Mouse (Mus musculus): ENCODE measurements around the gene Cep295. TPM values are rescaled to one million over a fixed set of nuclear protein-coding genes. Genes with fewer than 3 reads are reported as not detected.
"Not testable (repeated sequence)": the region's sequence is repeated elsewhere in the genome, so short reads cannot be mapped to it uniquely, and the experiment has no call there.

Cep295 gene
- polyA plus RNA-seq, 1 experiment from 2014 or later = 24.8 TPM

DNA sequence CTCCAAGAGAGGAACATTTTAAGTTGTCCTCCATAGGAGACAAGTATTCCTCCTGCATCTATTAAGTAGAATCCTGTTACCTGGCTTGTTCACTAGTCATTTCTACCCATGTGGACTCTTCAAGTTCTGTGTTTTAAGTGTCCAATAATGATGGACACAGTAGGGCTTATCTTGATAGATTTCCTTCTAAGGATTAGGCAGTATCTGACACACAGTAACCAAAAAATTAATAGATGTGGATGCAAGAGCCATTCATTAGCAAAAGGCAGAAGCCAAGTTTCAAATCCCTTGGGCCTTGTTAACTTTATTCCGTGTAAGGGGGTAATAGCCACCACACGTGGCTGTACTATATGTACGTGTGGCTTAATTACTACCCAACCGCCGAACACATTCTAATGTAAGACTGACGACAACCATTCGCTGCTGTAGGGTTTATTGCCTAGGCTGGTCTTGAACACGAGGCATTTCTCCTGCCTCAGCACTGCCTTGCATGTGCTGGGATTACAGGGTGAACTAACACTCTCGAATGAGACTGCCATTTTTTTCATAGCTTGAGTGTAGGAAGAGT lies 588 bp downstream of the Cep295 start:
- Histone ChIP-seq H3K27ac (ENCODE audit: low read depth, low read length) (peak overlapping the region; percentile 42; the same call in 1 of the 2 replicates), H3K4me2 (replicated peaks; ENCODE audit: low read depth, low read length) (peak overlapping the region; percentile 72), H3K4me3 (ENCODE audit: low read depth, low read length) (peak overlapping the region; percentile 87), H3K9me3 (ENCODE audit: control insufficient read depth, low read length) (no peaks in the 10 kb centered on the region), H3K36me3 (ENCODE audit: control insufficient read depth, insufficient read depth, low read length) (no peaks in the 10 kb centered on the region), H3K9ac (ENCODE audit: low read depth, low read length) (peak overlapping the region; percentile 86), H3K27me3 (ENCODE audit: control insufficient read depth, insufficient read depth, low read length) (no peaks in the 10 kb centered on the region), H3K4me1 (replicated peaks; ENCODE audit: control insufficient read depth, insufficient read depth, low read length) (no peaks in the 10 kb centered on the region)
- DNase-seq (ENCODE audit: low spot score) (no peak), ATAC-seq (ENCODE audit: low FRiP score) (peak; percentile 60; the same call in 1 of the 2 replicates)
- 1% methylated on average over 9 of the region's 9 CpGs for WGBS

GRCm38 (mm10) chr9:15349925-15350324 lies 7.7 kb downstream of the Cep295 start:
- DNase-seq (ENCODE audit: low spot score) (no peak), ATAC-seq (ENCODE audit: low FRiP score) (no peak)
- no peaks in the 10 kb centered on the region; the same call in 1 of the 2 replicates for H3K36me3 ChIP-seq (ENCODE audit: control insufficient read depth, insufficient read depth, low read length)
- no peaks in the 10 kb centered on the region for H3K4me1 ChIP-seq (replicated peaks; ENCODE audit: control insufficient read depth, insufficient read depth, low read length)
- no peak overlapping the region for H3K4me3 ChIP-seq (ENCODE audit: low read depth, low read length)
- no peaks in the 10 kb centered on the region for H3K27me3 ChIP-seq (ENCODE audit: control insufficient read depth, insufficient read depth, low read length)
- H3K9me3 ChIP-seq (ENCODE audit: control insufficient read depth, low read length) = no peaks in the 10 kb centered on the region
- H3K9ac ChIP-seq (ENCODE audit: low read depth, low read length) = no peak overlapping the region
- whole genome bisulfite sequencing = 78% methylated on average over 2 of the region's 2 CpGs
- no peak overlapping the region for H3K4me2 ChIP-seq (replicated peaks; ENCODE audit: low read depth, low read length)
- no peak overlapping the region for H3K27ac ChIP-seq (ENCODE audit: low read depth, low read length)

GRCm38 (mm10) chr9:15337776-15338175 lies 19.8 kb downstream of the Cep295 start:
- no peak overlapping the region for H3K27ac ChIP-seq (ENCODE audit: low read depth, low read length)
- H3K27me3 ChIP-seq (ENCODE audit: control insufficient read depth, insufficient read depth, low read length) = no peaks in the 10 kb centered on the region
- H3K4me3 ChIP-seq (ENCODE audit: low read depth, low read length) = no peak overlapping the region
- no peaks in the 10 kb centered on the region for H3K9me3 ChIP-seq (ENCODE audit: control insufficient read depth, low read length)
- no peak overlapping the region for H3K4me2 ChIP-seq (replicated peaks; ENCODE audit: low read depth, low read length)
- no peaks in the 10 kb centered on the region for H3K4me1 ChIP-seq (replicated peaks; ENCODE audit: control insufficient read depth, insufficient read depth, low read length)
- DNase-seq (ENCODE audit: low spot score) (no peak), ATAC-seq (ENCODE audit: low FRiP score) (no peak)
- no peak overlapping the region for H3K9ac ChIP-seq (ENCODE audit: low read depth, low read length)
- peaks cover 9% of the 10 kb centered on the region for H3K36me3 ChIP-seq (ENCODE audit: control insufficient read depth, insufficient read depth, low read length)
- WGBS = 93% methylated on average over 4 of the region's 4 CpGs

- WGBS = 87% methylated on average over 2 of the region's 2 CpGs
- Histone ChIP-seq H3K36me3 (ENCODE audit: control insufficient read depth, insufficient read depth, low read length) (peaks cover 26% of the 10 kb centered on the region), H3K9ac (ENCODE audit: low read depth, low read length) (no peak overlapping the region), H3K27me3 (ENCODE audit: control insufficient read depth, insufficient read depth, low read length) (no peaks in the 10 kb centered on the region), H3K4me3 (ENCODE audit: low read depth, low read length) (no peak overlapping the region), H3K4me2 (replicated peaks; ENCODE audit: low read depth, low read length) (no peak overlapping the region), H3K4me1 (replicated peaks; ENCODE audit: control insufficient read depth, insufficient read depth, low read length) (no peaks in the 10 kb centered on the region), H3K9me3 (ENCODE audit: control insufficient read depth, low read length) (no peaks in the 10 kb centered on the region), H3K27ac (ENCODE audit: low read depth, low read length) (no peak overlapping the region)
- ATAC-seq (ENCODE audit: low FRiP score) = 0 out of 2 replicates have a peak, but pooled peaks have one; percentile 47
- no peak for DNase-seq (ENCODE audit: low spot score)
Observed at GRCm38 (mm10) chr9:15318170-15318742, 39.3 kb downstream of the Cep295 start.

- Histone ChIP-seq H3K4me3 (ENCODE audit: low read depth, low read length) (no peak overlapping the region), H3K4me2 (replicated peaks; ENCODE audit: low read depth, low read length) (no peak overlapping the region), H3K9me3 (ENCODE audit: control insufficient read depth, low read length) (no peaks in the 10 kb centered on the region), H3K27me3 (ENCODE audit: control insufficient read depth, insufficient read depth, low read length) (no peaks in the 10 kb centered on the region), H3K4me1 (replicated peaks; ENCODE audit: control insufficient read depth, insufficient read depth, low read length) (no peaks in the 10 kb centered on the region), H3K36me3 (ENCODE audit: control insufficient read depth, insufficient read depth, low read length) (peaks cover 26% of the 10 kb centered on the region), H3K27ac (ENCODE audit: low read depth, low read length) (no peak overlapping the region), H3K9ac (ENCODE audit: low read depth, low read length) (no peak overlapping the region)
- DNase-seq (ENCODE audit: low spot score) (no peak), ATAC-seq (ENCODE audit: low FRiP score) (no peak)
- WGBS = 66% methylated on average over 5 of the region's 5 CpGs
Observed at GRCm38 (mm10) chr9:15317223-15318169, 40.1 kb downstream of the Cep295 start.

GRCm38 (mm10) chr9:15316296-15316695 lies 41.3 kb downstream of the Cep295 start:
- not testable (repeated sequence) for DNase-seq (ENCODE audit: low spot score); H3K9me3 ChIP-seq (ENCODE audit: control insufficient read depth, low read length); H3K4me2 ChIP-seq (replicated peaks; ENCODE audit: low read depth, low read length); ATAC-seq (ENCODE audit: low FRiP score); H3K9ac ChIP-seq (ENCODE audit: low read depth, low read length); H3K27ac ChIP-seq (ENCODE audit: low read depth, low read length); H3K4me3 ChIP-seq (ENCODE audit: low read depth, low read length); H3K27me3 ChIP-seq (ENCODE audit: control insufficient read depth, insufficient read depth, low read length); H3K4me1 ChIP-seq (replicated peaks; ENCODE audit: control insufficient read depth, insufficient read depth, low read length)
- 100% methylated on average over 1 of the region's 2 CpGs for WGBS
- peaks cover 30% of the 10 kb centered on the region for H3K36me3 ChIP-seq (ENCODE audit: control insufficient read depth, insufficient read depth, low read length)

- H3K4me2 ChIP-seq (replicated peaks; ENCODE audit: low read depth, low read length) = no peak overlapping the region
- no peak overlapping the region for H3K27ac ChIP-seq (ENCODE audit: low read depth, low read length)
- 100% methylated on average over 1 of the region's 1 CpGs for WGBS
- H3K4me3 ChIP-seq (ENCODE audit: low read depth, low read length) = no peak overlapping the region
- H3K36me3 ChIP-seq (ENCODE audit: control insufficient read depth, insufficient read depth, low read length) = peaks cover 33% of the 10 kb centered on the region
- no peak for ATAC-seq (ENCODE audit: low FRiP score)
- no peak for DNase-seq (ENCODE audit: low spot score)
- H3K27me3 ChIP-seq (ENCODE audit: control insufficient read depth, insufficient read depth, low read length) = no peaks in the 10 kb centered on the region
- H3K9me3 ChIP-seq (ENCODE audit: control insufficient read depth, low read length) = no peaks in the 10 kb centered on the region
- no peak overlapping the region for H3K9ac ChIP-seq (ENCODE audit: low read depth, low read length)
- no peaks in the 10 kb centered on the region for H3K4me1 ChIP-seq (replicated peaks; ENCODE audit: control insufficient read depth, insufficient read depth, low read length)
Observed at GRCm38 (mm10) chr9:15314619-15315018, 43.0 kb downstream of the Cep295 start.

- no peak for DNase-seq (ENCODE audit: low spot score)
- no peak for ATAC-seq (ENCODE audit: low FRiP score)
- no peak overlapping the region for H3K27ac ChIP-seq (ENCODE audit: low read depth, low read length)
- no peaks in the 10 kb centered on the region; the same call in 1 of the 2 replicates for H3K4me1 ChIP-seq (replicated peaks; ENCODE audit: control insufficient read depth, insufficient read depth, low read length)
- H3K9ac ChIP-seq (ENCODE audit: low read depth, low read length) = no peak overlapping the region
- H3K36me3 ChIP-seq (ENCODE audit: control insufficient read depth, insufficient read depth, low read length) = peaks cover 36% of the 10 kb centered on the region
- H3K4me2 ChIP-seq (replicated peaks; ENCODE audit: low read depth, low read length) = no peak overlapping the region
- H3K27me3 ChIP-seq (ENCODE audit: control insufficient read depth, insufficient read depth, low read length) = no peaks in the 10 kb centered on the region
- H3K9me3 ChIP-seq (ENCODE audit: control insufficient read depth, low read length) = no peaks in the 10 kb centered on the region
- H3K4me3 ChIP-seq (ENCODE audit: low read depth, low read length) = no peak overlapping the region
- 94% methylated on average over 5 of the region's 5 CpGs for WGBS
Observed at GRCm38 (mm10) chr9:15313633-15314032, 44.0 kb downstream of the Cep295 start.
